Mouse (Mus musculus): ENCODE measurements around the gene Amigo3.

- TF ChIP-seq CTCF (IDR thresholded peaks at IDR 0.05; ENCODE audit: insufficient read depth, low read length) (no peak), POLR2A (IDR thresholded peaks at IDR 0.05; ENCODE audit: borderline replicate concordance, extremely low read depth, low read depth, low read length) (no peak)
These were observed 29.7 kb upstream of the Amigo3 start for GRCm38 (mm10) chr9:108023216-108023615.
